Mouse (Mus musculus) heart, postnatal 36 days (tissue): ENCODE measurements around the gene Fam166a. TPM values are rescaled to one million over a fixed set of nuclear protein-coding genes. Genes with fewer than 3 reads are reported as not detected.

Experiments used
- DNase-seq, 2 experiments: peaks; one replicate each; pipeline ENCODE4 v3.0.0; 2021 to 2022
- intact Hi-C: fragments of 180-260 bp; cut with DNase I; formaldehyde crosslinking; loops from one replicate; pipeline ENCODE4 v1.15.1; 2025
- total RNA-seq, 2 experiments: library from RNA; stranded (reverse); gene quantifications; 2 replicates each; pipeline ENCODE4 v1.2.3; 2021

Fam166a gene
- total RNA-seq, 2 experiments from 2014 or later, result not detected

GRCm38 (mm10) chr2:25213266-25213865 lies 5.2 kb upstream of the Fam166a start:
- DNase-seq, result no peak
- intact Hi-C loops, result no loop called here

GRCm38 (mm10) chr2:25214444-25214843 lies 4.1 kb upstream of the Fam166a start, which contains the start of gene Stpg3:
Stpg3 (minus strand) TSS chr2:25214637.
- intact Hi-C loops, result no loop called here
- DNase-seq, result no peak

DNA sequence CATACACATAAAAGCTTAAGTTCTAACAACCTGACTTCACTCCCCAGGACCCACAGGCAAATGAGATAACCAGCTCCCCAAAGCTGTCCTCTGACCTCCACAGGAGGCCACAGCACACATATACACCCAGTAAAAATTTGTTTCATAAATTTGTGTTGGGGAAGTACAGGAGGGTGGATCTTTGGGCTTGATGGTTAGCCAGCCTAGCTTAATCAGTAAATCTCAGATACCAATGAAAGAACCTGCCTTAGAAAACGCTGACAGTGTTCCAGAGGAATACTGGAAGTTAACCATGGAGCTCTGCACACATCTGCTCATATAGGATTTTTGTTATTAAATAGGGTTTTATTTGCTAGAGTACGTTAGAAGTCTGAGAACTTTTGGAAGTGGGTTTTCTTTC lies 879 bp upstream of the Fam166a start:
- intact Hi-C loops, result no loop called here
- no peak for DNase-seq

DNA sequence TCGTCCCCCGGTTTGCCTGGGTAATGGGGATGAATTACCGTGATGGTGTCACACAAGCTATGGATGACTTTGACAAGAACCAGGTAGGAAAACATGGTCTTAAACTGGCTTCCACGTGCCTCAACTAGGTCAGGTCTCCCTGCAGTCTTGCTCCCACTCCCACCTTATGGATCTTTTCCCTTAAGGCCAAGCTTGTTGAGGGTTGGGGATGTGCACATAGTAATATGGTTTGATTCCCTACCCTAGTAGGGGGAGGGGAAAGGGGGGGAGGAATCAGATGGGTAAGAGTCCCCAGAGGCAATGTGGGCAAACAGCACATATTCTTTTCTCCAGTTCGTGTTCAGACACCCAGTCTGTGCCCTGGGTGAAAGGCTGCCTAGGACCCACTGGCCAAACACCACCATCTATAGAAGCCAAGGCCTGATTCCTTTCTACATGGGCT lies 2.8 kb downstream of the Fam166a start:
- intact Hi-C loops, result no loop called here
- no peak for DNase-seq

DNA sequence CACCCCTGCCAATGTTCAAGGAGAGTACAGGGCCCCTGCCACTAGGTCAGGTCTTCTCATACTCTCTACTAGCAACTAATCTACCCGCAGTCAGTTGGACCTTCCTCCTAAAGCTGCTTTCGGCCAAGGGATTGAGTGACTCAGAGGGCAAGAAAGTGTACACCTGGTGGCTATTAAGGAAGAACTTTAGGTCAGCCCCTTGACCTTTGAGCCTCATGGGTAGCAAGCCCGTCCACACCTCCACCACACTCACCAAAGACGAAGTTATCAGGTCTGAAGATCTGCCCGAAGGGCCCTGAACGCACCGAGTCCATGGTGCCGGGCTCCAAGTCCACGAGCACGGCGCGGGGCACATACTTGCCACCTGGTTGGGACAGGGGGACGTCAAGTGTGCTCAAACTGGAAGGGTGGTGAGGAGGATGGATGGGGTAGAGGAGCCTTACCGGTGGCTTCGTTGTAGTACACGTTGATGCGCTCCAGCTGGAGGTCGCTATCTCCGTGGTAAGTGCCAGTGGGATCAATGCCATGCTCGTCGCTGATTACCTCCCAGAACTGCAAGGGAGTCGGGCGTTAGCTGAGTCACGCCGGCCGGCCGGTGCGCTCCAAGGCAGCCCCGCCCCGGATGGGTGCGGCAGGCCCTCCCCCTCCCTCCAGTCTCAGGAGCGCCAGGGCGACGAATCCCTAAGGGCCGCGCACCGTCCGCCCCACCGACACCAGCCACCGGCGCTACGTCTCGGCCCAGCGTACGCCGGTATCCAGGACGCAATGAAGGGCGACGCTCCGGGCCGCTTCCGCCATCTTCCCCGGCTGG lies 5.3 kb downstream of the Fam166a start:
- peak; percentile 79 to 83 for DNase-seq
- intact Hi-C loops, result loop anchor here (1.0 kb wide), 1 partner anchor 12 kb away; no protein-coding TSS in a partner anchor

DNA sequence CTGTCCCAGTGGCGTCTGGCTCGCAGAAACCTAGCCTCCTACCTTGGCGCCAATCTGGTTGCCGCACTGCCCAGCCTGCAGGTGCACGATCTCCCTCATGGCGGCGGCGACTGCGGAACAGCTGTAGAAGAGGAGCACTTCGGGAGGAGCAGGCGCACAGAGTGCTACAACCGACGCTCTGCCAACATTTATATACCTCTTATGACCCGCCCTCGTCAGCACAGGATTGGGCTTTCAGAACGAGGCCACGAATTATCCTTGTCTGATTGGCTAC lies 5.9 kb downstream of the Fam166a start, which contains the start of gene Tubb4b:
Tubb4b (minus strand) TSS at position 211 of the 274 bp plus-strand sequence.
- intact Hi-C loops, result no loop called here
- no peak for DNase-seq

- intact Hi-C loops, result loop anchor here (5.0 kb wide), 1 partner anchor 67 kb away; no protein-coding TSS in a partner anchor
- peak; percentile 92 to 95 for DNase-seq
Observed at GRCm38 (mm10) chr2:25224766-25225752, 6.5 kb downstream of the Fam166a start.

DNA sequence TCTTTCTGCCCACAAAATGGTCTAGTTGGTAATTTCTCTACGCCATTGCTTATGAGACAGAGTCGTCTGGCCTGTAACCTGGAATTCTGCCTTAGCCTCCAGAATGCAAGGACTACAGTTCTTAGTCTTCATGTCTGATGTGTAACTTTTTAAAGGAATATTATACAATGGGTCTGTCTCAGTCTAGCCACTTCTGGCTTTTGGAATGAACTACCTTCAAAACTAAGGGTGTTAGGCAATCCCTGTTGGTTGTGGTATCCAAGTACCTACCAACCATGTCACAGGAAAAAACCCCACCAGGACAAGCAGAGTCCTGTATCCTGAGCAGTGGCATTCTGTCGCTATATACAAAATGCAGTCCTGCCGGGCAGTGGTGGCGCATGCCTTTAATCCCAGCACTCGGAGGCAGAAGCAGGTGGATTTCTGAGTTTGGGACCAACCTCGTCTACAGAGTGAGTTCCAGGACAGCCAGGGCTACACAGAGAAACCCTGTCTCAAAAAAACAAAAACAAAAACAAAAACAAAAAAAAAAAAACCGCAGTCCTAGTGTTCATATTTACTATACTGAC lies 7.3 kb downstream of the Fam166a start:
- no peak for DNase-seq
- intact Hi-C loops, result loop anchor here (5.0 kb wide), 1 partner anchor 66 kb away; no protein-coding TSS in a partner anchor

- intact Hi-C loops, result loop anchor here (5.0 kb wide), 1 partner anchor 65 kb away; no protein-coding TSS in a partner anchor
Observed at GRCm38 (mm10) chr2:25226864-25227263, 8.3 kb downstream of the Fam166a start.

DNA sequence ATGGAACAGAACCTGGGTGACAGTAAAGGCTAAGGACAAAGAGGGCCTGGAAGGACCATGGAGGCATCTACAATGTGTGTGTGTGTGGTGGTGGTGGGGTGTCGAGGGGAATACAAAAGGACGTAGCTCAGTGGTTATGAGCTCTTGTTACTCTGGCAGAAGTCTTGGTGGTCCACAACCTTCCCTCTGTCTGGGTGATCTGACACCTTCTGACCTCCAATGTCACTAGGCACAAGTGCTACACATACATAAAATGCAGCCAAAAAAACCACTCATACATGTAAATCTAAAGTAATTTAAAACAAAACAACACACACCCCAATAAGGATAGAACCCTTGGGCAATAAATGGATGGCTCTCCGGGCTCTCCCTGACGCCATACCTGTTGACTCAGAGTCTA lies 8.9 kb downstream of the Fam166a start:
- DNase-seq, result no peak
- intact Hi-C loops, result loop anchor here (5.0 kb wide), 1 partner anchor 65 kb away; no protein-coding TSS in a partner anchor

More at GRCm38 (mm10) chr2:25226864-25227263, 8.3 kb downstream of the Fam166a start:
- DNase-seq, result no peak

- peak; percentile 85 to 88 for DNase-seq
- intact Hi-C loops, result loop anchor here (1.0 to 5.0 kb wide), 5 partner anchors 26 to 102 kb away; partner anchors contain the start of gene Tmem203
Observed at GRCm38 (mm10) chr2:25228431-25228889, 9.9 kb downstream of the Fam166a start.

DNA sequence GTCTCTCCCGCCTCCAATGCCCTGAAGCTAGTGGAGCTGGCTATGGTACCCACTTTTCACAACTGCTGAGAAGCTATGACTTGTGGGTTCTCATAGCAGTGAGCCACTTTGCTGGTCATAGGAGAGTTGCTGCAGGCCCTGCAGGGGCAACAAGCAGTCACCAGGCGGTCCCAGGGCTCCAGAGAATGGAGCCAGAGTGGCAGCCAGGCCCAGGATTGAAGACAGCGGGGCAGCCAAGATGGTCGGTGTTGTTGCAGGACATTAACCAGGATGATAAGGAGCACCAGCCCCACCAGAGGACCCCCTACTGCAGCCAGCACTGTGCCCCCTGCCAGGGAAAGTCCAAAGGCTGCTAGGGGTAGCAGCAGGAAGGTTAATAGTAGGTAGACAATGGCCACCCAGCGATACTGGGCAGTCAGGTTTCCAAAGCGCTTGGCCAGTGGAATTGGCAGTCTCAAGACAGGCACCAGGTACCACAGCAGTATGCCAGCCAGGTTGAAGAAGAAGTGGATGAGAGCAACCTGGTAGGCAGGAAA lies 10.5 kb downstream of the Fam166a start:
- intact Hi-C loops, result loop anchor here (1.0 to 5.0 kb wide), 5 partner anchors 26 to 102 kb away; partner anchors contain the start of gene Tmem203
- DNase-seq, result no peak

DNA sequence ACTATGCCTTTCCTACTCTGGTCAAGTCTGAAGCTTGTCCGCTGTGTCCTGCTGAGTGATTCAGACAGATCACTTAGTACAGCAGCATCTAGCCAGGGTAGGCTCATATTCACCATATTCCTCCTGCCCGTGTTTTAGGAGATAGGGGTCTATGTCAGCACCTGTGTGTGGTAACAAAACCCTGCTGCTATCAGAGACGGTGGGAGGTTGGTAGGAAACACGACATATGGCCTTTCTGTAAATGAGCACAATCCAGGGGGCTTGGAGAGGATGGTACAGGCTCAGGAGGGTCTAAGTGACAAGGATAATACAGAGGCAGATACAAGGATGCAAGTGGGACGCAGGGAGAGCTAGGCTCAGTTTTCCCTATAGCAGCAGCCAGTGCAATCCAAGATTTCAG lies 11.0 kb downstream of the Fam166a start:
- intact Hi-C loops, result loop anchor here (2.0 to 5.0 kb wide), 3 partner anchors 25 to 103 kb away; partner anchors contain the start of gene Tmem203
- DNase-seq, result no peak

- DNase-seq, result no peak
- intact Hi-C loops, result no loop called here
Observed at GRCm38 (mm10) chr2:25230581-25230980, 12.0 kb downstream of the Fam166a start.

GRCm38 (mm10) chr2:25231038-25231437 lies 12.5 kb downstream of the Fam166a start:
- DNase-seq, result no peak
- intact Hi-C loops, result no loop called here

GRCm38 (mm10) chr2:25233421-25233820 lies 14.9 kb downstream of the Fam166a start:
- intact Hi-C loops, result no loop called here
- no peak for DNase-seq

DNA sequence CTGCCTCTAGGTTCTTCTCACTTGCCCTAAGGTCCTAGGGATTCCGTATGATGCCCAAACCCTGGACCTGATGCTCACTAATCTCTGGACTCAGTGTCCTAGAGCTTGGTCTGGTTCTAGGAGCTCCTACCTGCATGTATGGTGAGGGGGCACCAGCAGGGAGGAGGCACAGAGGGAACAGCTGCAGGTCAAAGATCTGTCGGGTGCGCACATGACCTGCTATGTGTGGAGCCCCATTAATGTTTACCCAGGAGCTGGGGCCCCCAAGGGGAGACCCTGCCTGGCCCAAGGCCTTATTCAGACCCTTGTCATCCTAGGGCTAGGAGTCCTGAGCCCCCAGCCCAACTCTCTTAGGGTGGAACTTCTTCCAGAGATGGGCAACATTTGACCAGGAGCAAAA lies 15.5 kb downstream of the Fam166a start, which contains the start of gene Slc34a3:
Slc34a3 (minus strand) TSS at position 315 of the 400 bp plus-strand sequence.
- DNase-seq, result no peak
- intact Hi-C loops, result no loop called here

DNA sequence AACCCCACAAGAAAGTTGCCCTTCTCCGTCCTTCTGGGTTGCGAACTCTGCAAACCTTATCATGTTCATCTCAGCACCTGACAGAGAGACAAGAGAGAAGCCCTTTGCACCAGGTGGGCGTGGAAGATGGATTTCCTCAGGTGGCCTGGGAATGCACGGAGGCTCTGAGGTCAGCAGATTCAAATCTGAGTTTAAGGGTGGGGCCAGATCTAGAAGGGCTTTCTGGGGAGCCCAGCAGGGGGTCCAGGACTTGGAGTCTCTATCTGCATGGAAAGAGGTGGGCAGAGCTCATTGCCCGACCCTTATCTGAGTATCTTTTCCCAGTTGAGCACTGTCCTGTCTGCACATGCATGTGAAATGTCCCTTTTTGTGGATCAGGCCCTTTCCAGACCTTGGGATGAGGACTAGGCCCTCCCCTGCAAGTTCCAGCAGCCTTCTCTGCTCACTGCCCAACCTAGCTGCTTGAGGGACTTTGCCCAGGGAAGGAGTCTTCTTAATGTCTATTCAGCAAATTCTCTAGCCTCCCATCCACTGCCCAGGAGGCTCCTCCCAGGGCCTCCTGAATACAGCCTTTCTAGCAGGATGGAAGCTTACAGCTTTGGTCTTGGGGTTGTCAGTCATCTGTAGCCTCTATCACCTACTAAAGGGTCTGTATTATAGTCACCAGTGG lies 16.1 kb downstream of the Fam166a start:
- intact Hi-C loops, result no loop called here

GRCm38 (mm10) chr2:25236614-25237013 lies 18.1 kb downstream of the Fam166a start, which contains the start of gene Rnf224:
Rnf224 (minus strand) TSS chr2:25236787.
- intact Hi-C loops, result no loop called here
- DNase-seq, result no peak

More for the DNA sequence above, 16.1 kb downstream of the Fam166a start:
- DNase-seq, result no peak
